In the genomic region with DNA sequence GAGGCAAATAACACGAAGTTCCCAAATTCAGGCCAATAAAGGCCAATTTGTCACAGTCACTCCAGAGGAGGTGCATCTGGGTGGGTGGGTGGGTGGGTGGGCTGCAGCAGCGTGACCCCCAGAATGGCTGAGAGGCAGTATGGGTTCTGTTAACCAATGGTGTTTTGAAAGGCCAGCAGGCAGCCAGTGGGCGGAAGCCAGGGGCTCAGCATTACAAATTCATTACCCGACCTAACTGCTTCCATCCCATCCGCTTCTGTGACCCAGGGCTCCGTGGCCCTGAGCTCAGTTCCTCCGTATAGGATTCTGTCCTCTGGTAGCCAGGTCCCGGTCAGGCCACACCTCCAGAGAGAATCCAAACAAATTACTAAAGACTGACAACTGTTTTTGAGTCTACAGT, we compare ENCODE assay signal across 20 mouse cellular contexts.
"Had no signal": no experiment of that assay in that cellular context is flagged by ENCODE, and none has a peak within 500 bp of the region (broad histone marks: within the 10 kb centered on the region; RNA-seq: fewer than 3 reads in every experiment).

No protein-coding gene starts in this region.

- H3K4me3 ChIP-seq: left cerebral cortex, adult 2 months; limb, embryonic 12.5 days; limb, embryonic 15.5 days; megakaryocyte, embryonic 14.5 days; midbrain, embryonic 10.5 days; midbrain, embryonic 13.5 days; neural tube, embryonic 13.5 days had no signal

- H3K36me3 ChIP-seq: limb, embryonic 12.5 days; limb, embryonic 15.5 days; midbrain, embryonic 10.5 days; midbrain, embryonic 13.5 days; neural tube, embryonic 13.5 days had no signal

- H3K4me2 ChIP-seq: limb, embryonic 12.5 days; limb, embryonic 15.5 days; liver, embryonic 11.5 days; lung, embryonic 14.5 days; midbrain, embryonic 13.5 days; neural tube, embryonic 13.5 days had no signal

- H3K27me3 ChIP-seq: megakaryocyte, embryonic 14.5 days had no signal

- H3K4me1 ChIP-seq: limb, embryonic 15.5 days; megakaryocyte, embryonic 14.5 days; midbrain, embryonic 13.5 days; neural tube, embryonic 13.5 days had no signal

- H3K9ac ChIP-seq: limb, embryonic 12.5 days; limb, embryonic 15.5 days; liver, embryonic 14.5 days; liver, postnatal 0 days; lung, embryonic 14.5 days; midbrain, embryonic 13.5 days; neural tube, embryonic 13.5 days had no signal

- DNase-seq: kidney, adult 11 months; kidney, adult 8-10 months; kidney, postnatal 25 days; layer of hippocampus, postnatal 36 days; liver, postnatal 0 days; lung, embryonic 14.5 days; thymus, adult 18-20 months; thymus, postnatal 36 days had no signal

- H3K9me3 ChIP-seq: limb, embryonic 15.5 days; midbrain, embryonic 10.5 days; midbrain, embryonic 13.5 days; neural tube, embryonic 13.5 days had no signal

- H3K27ac ChIP-seq: kidney, postnatal 0 days; left cerebral cortex, adult 2 months; limb, embryonic 12.5 days; limb, embryonic 15.5 days; liver, embryonic 14.5 days; macrophage; midbrain, embryonic 10.5 days; midbrain, embryonic 13.5 days; neural tube, embryonic 13.5 days had no signal

- ATAC-seq: liver, postnatal 0 days; lung, postnatal 0 days; midbrain, embryonic 13.5 days had no signal
